Comparison of ENCODE assay signal across 14 mouse cellular contexts in genomic region chr15:78955663-78956062, GRCm38 (mm10).
"Had no signal": no experiment of that assay in that cellular context is flagged by ENCODE, and none has a peak within 500 bp of the region (broad histone marks: within the 10 kb centered on the region; RNA-seq: fewer than 3 reads in every experiment).

No protein-coding gene starts in this region.

- H3K36me3 ChIP-seq: liver, embryonic 15.5 days; lung, embryonic 15.5 days; stomach, embryonic 15.5 days had no signal

- ATAC-seq: midbrain, embryonic 13.5 days had no signal

- DNase-seq: kidney, postnatal 14 days; left cerebral cortex, postnatal 4 days; lung, postnatal 14 days; right cerebral cortex, postnatal 4 days; spleen, adult 18-20 months; thymus, postnatal 36 days had no signal

- H3K9ac ChIP-seq: limb, embryonic 13.5 days; liver, embryonic 15.5 days; lung, embryonic 15.5 days; midbrain, embryonic 13.5 days; neural tube, embryonic 15.5 days; stomach, embryonic 15.5 days had no signal

- H3K4me1 ChIP-seq: liver, embryonic 15.5 days; lung, embryonic 15.5 days had no signal

- H3K27me3 ChIP-seq: limb, embryonic 13.5 days; lung, embryonic 15.5 days; midbrain, embryonic 13.5 days; neural tube, embryonic 15.5 days; stomach, embryonic 15.5 days had no signal

- H3K4me2 ChIP-seq: limb, embryonic 13.5 days; liver, embryonic 11.5 days; liver, embryonic 15.5 days; lung, embryonic 15.5 days; midbrain, embryonic 13.5 days; neural tube, embryonic 15.5 days; stomach, embryonic 15.5 days had no signal

- H3K9me3 ChIP-seq: limb, embryonic 13.5 days; liver, embryonic 15.5 days; lung, embryonic 15.5 days; midbrain, embryonic 13.5 days; neural tube, embryonic 15.5 days; stomach, embryonic 15.5 days had no signal

- H3K4me3 ChIP-seq: limb, embryonic 13.5 days; liver, embryonic 15.5 days; lung, embryonic 15.5 days; midbrain, embryonic 13.5 days; myocyte; neural tube, embryonic 15.5 days; stomach, embryonic 15.5 days had no signal

- H3K27ac ChIP-seq: limb, embryonic 13.5 days; liver, embryonic 15.5 days; lung, embryonic 15.5 days; midbrain, embryonic 13.5 days; neural tube, embryonic 15.5 days; stomach, embryonic 15.5 days had no signal
